Mouse (Mus musculus): ENCODE measurements around the gene 2810004N23Rik. TPM values are rescaled to one million over a fixed set of nuclear protein-coding genes. Genes with fewer than 3 reads are reported as not detected.

Gene 2810004N23Rik
- polyA plus RNA-seq, 1 experiment, result 27.1 TPM

DNA sequence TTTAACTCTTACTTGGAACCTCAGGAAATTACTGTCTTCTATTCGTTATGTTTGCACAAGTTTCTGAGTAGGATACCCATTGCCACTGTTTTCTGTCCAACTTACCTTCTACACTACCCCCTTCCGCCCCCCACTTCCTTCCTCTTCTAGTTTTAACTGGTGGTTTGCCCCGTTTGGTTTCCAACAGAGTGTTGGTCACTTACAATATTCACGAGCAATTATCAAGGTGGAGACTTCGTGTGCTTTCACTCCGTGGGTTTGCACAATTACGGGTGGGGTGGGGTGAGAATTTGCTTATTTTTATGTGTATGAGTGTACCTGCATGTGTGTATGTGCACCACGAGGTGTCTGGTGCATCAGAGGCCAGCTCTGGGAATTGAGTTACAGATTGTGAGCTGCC is 809 bp upstream of the 2810004N23Rik start:
- Histone ChIP-seq H3K4me3 (peak overlapping the region; percentile 100), H3K27me3 (ENCODE audit: control insufficient read depth, insufficient read depth, insufficient read length) (no peaks in the 10 kb centered on the region), H3K36me3 (ENCODE audit: control insufficient read depth, insufficient read depth) (peaks cover 10% of the 10 kb centered on the region), H3ac (ENCODE audit: control insufficient read depth, insufficient read length) (peak overlapping the region; percentile 76), H3K4me2 (ENCODE audit: low read depth) (peak overlapping the region; percentile 83), H3K79me2 (ENCODE audit: control insufficient read depth, insufficient read depth) (peaks cover 71% of the 10 kb centered on the region)
- TF ChIP-seq CEBPB (IDR thresholded peaks at IDR 0.05; ENCODE audit: insufficient read depth, poor library complexity, severe bottlenecking) (no peak), POLR2A (IDR thresholded peaks at IDR 0.05; ENCODE audit: insufficient read length, low read depth) (no peak), TCF12 (IDR thresholded peaks at IDR 0.05; ENCODE audit: insufficient read depth, poor library complexity, severe bottlenecking) (no peak), TCF3 (IDR thresholded peaks at IDR 0.05; ENCODE audit: insufficient read length, low read depth) (no peak)

DNA sequence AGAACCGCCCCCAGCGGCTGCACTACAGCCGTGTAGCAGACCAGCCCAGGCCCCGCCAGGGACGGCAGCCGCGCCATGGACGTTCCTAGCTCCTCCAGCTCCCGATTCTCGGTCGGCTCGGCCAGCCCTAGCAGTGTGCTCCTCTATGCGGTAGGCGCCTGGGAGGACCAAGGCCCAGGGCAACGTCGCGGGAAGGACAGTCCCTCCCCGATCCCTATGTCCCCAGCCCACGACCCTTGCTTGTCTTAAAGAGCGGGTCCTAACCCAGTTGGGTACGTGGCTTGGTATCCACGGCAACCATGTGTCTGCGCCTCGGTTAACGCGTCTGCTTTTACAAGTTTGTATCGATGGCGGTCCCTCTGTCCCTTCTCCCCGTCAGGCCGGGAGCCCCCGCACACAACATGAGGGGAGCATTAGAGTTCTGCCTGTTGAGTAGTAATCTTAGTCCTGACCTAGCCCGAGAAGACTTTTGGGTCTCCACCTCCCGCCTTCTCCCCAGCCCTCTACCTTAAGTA is 300 bp upstream of the 2810004N23Rik start:
- H3ac ChIP-seq (ENCODE audit: control insufficient read depth, insufficient read length), result peak overlapping the region; percentile 76
- H3K36me3 ChIP-seq (ENCODE audit: control insufficient read depth, insufficient read depth), result peaks cover 13% of the 10 kb centered on the region
- peak overlapping the region; percentile 83 for H3K4me2 ChIP-seq (ENCODE audit: low read depth)
- H3K27me3 ChIP-seq (ENCODE audit: control insufficient read depth, insufficient read depth, insufficient read length), result no peaks in the 10 kb centered on the region
- TF ChIP-seq POLR2A (IDR thresholded peaks at IDR 0.05; ENCODE audit: insufficient read length, low read depth) (no peak), TCF3 (IDR thresholded peaks at IDR 0.05; ENCODE audit: insufficient read length, low read depth) (no peak), USF1 (IDR thresholded peaks at IDR 0.05; ENCODE audit: low read depth) (no peak), CEBPB (IDR thresholded peaks at IDR 0.05; ENCODE audit: insufficient read depth, poor library complexity, severe bottlenecking) (no peak), MYOG (IDR thresholded peaks at IDR 0.05; ENCODE audit: control insufficient read depth in 1 of 3, insufficient read depth in 1 of 3, insufficient read length in 2 of 3, low read depth in 2 of 3) (peak in 1 of 3 experiments; percentile 32)
- H3K79me2 ChIP-seq (ENCODE audit: control insufficient read depth, insufficient read depth), result peaks cover 67% of the 10 kb centered on the region
- H3K4me3 ChIP-seq, result peak overlapping the region; percentile 100

- Histone ChIP-seq H3K27me3 (ENCODE audit: control insufficient read depth, insufficient read depth, insufficient read length) (no peaks in the 10 kb centered on the region), H3K79me2 (ENCODE audit: control insufficient read depth, insufficient read depth) (peaks cover 37% of the 10 kb centered on the region), H3K4me2 (ENCODE audit: low read depth) (peak overlapping the region; percentile 35), H3K36me3 (ENCODE audit: control insufficient read depth, insufficient read depth) (peaks cover 28% of the 10 kb centered on the region), H3K4me3 (no peak overlapping the region), H3ac (ENCODE audit: control insufficient read depth, insufficient read length) (no peak overlapping the region)
- TF ChIP-seq TCF3 (IDR thresholded peaks at IDR 0.05; ENCODE audit: insufficient read length, low read depth) (no peak), CEBPB (IDR thresholded peaks at IDR 0.05; ENCODE audit: insufficient read depth, poor library complexity, severe bottlenecking) (no peak), USF1 (IDR thresholded peaks at IDR 0.05; ENCODE audit: low read depth) (no peak), SRF (IDR thresholded peaks at IDR 0.05; ENCODE audit: control insufficient read depth, insufficient read length, low read depth) (no peak), MYOD1 (IDR thresholded peaks at IDR 0.05; ENCODE audit: control insufficient read depth in 1 of 3, insufficient read length in 2 of 3, low read depth in 2 of 3) (no peak), MAX (IDR thresholded peaks at IDR 0.05; ENCODE audit: low read depth) (no peak), MYOG (IDR thresholded peaks at IDR 0.05; ENCODE audit: control insufficient read depth in 1 of 3, insufficient read depth in 1 of 3, insufficient read length in 2 of 3, low read depth in 2 of 3) (no peak), POLR2AphosphoS2 (IDR thresholded peaks at IDR 0.05; ENCODE audit: insufficient read length, low read depth) (no peak), POLR2A (IDR thresholded peaks at IDR 0.05; ENCODE audit: insufficient read length, low read depth) (no peak)
Measured at GRCm38 (mm10) chr8:124860188-124860587, 2.7 kb downstream of the 2810004N23Rik start.

DNA sequence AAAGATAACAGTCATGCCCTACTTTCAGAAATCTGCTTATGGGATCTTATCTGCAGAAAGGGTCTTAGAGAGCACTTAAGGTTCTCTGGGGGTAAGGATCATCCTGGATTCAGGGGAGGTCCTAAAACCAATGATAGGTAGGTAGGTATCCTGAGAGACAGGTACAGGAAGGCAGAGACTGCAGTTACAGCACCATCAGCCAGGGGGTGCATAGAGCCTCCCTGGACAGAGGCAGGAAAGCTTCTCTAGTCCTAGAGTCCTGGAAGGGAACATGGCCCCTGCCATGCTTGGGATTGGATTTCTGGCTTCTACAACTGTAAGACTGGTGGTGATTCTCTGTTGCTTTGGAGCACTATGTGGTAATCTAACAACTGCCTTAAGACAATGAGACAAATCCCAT is 3.5 kb downstream of the 2810004N23Rik start:
- Histone ChIP-seq H3K79me2 (ENCODE audit: control insufficient read depth, insufficient read depth) (peaks cover 30% of the 10 kb centered on the region), H3K4me2 (ENCODE audit: low read depth) (no peak overlapping the region), H3ac (ENCODE audit: control insufficient read depth, insufficient read length) (no peak overlapping the region), H3K4me3 (no peak overlapping the region), H3K27me3 (ENCODE audit: control insufficient read depth, insufficient read depth, insufficient read length) (no peaks in the 10 kb centered on the region), H3K36me3 (ENCODE audit: control insufficient read depth, insufficient read depth) (peaks cover 28% of the 10 kb centered on the region)
- TF ChIP-seq USF1 (IDR thresholded peaks at IDR 0.05; ENCODE audit: low read depth) (no peak), MYOG (IDR thresholded peaks at IDR 0.05; ENCODE audit: control insufficient read depth in 1 of 3, insufficient read depth in 1 of 3, insufficient read length in 2 of 3, low read depth in 2 of 3) (no peak), POLR2AphosphoS2 (IDR thresholded peaks at IDR 0.05; ENCODE audit: insufficient read length, low read depth) (no peak), TCF12 (IDR thresholded peaks at IDR 0.05; ENCODE audit: insufficient read depth, poor library complexity, severe bottlenecking) (no peak), MYOD1 (IDR thresholded peaks at IDR 0.05; ENCODE audit: control insufficient read depth in 1 of 3, insufficient read length in 2 of 3, low read depth in 2 of 3) (no peak), TCF3 (IDR thresholded peaks at IDR 0.05; ENCODE audit: insufficient read length, low read depth) (no peak), REST (IDR thresholded peaks at IDR 0.05; ENCODE audit: insufficient read depth, insufficient read length) (no peak), MAX (IDR thresholded peaks at IDR 0.05; ENCODE audit: low read depth) (no peak), E2F4 (IDR thresholded peaks at IDR 0.05; ENCODE audit: insufficient read depth) (no peak), POLR2A (IDR thresholded peaks at IDR 0.05; ENCODE audit: insufficient read length, low read depth) (no peak), CEBPB (IDR thresholded peaks at IDR 0.05; ENCODE audit: insufficient read depth, poor library complexity, severe bottlenecking) (no peak), SRF (IDR thresholded peaks at IDR 0.05; ENCODE audit: control insufficient read depth, insufficient read length, low read depth) (no peak)

GRCm38 (mm10) chr8:124853511-124853910 is 9.4 kb downstream of the 2810004N23Rik start:
- no peak overlapping the region for H3K4me2 ChIP-seq (ENCODE audit: low read depth)
- H3ac ChIP-seq (ENCODE audit: control insufficient read depth, insufficient read length), result no peak overlapping the region
- no peak overlapping the region for H3K4me3 ChIP-seq
- no peaks in the 10 kb centered on the region for H3K79me2 ChIP-seq (ENCODE audit: control insufficient read depth, insufficient read depth)
- no peaks in the 10 kb centered on the region for H3K27me3 ChIP-seq (ENCODE audit: control insufficient read depth, insufficient read depth, insufficient read length)
- no peak for TF ChIP-seq CEBPB (IDR thresholded peaks at IDR 0.05; ENCODE audit: insufficient read depth, poor library complexity, severe bottlenecking)
- no peak for TF ChIP-seq POLR2AphosphoS2 (IDR thresholded peaks at IDR 0.05; ENCODE audit: insufficient read length, low read depth)
- TF ChIP-seq MAX (IDR thresholded peaks at IDR 0.05; ENCODE audit: low read depth), result no peak
- TF ChIP-seq TCF12 (IDR thresholded peaks at IDR 0.05; ENCODE audit: insufficient read depth, poor library complexity, severe bottlenecking), result no peak
- no peak for TF ChIP-seq E2F4 (IDR thresholded peaks at IDR 0.05; ENCODE audit: insufficient read depth)
- TF ChIP-seq POLR2A (IDR thresholded peaks at IDR 0.05; ENCODE audit: insufficient read length, low read depth), result no peak
- TF ChIP-seq MYOD1 (IDR thresholded peaks at IDR 0.05; ENCODE audit: control insufficient read depth in 1 of 3, insufficient read length in 2 of 3, low read depth in 2 of 3), result no peak
- TF ChIP-seq USF1 (IDR thresholded peaks at IDR 0.05; ENCODE audit: low read depth), result no peak
- no peak for TF ChIP-seq REST (IDR thresholded peaks at IDR 0.05; ENCODE audit: insufficient read depth, insufficient read length)
- no peak for TF ChIP-seq TCF3 (IDR thresholded peaks at IDR 0.05; ENCODE audit: insufficient read length, low read depth)
- H3K36me3 ChIP-seq (ENCODE audit: control insufficient read depth, insufficient read depth), result peaks cover 16% of the 10 kb centered on the region

All from myocyte (in vitro differentiated cells).